Mouse (Mus musculus): ENCODE data around the gene Cd36.

DNA sequence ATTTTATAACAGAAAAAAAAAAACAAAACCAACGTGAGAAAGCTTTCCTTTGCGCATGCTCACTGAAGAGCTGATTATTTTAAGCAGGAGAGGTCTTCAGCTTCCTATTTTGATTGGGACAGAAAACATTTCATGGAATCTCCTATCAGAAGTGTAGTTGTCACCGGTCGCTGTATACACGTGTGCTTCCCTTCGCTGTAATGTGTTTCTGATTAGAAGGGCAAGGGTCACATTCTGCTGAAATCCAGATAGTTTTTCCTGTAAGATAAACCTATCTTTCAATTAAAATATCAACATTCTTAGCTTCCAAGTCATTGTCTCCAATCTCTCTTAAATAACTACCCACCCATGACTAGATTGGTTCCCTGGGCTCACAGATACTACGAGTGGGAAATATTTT lies 16.2 kb upstream of the Cd36 start:
- TF ChIP-seq FLI1 (IDR thresholded peaks at IDR 0.05; ENCODE audit: low read length) (no peak), GATA1 (IDR thresholded peaks at IDR 0.05; ENCODE audit: borderline replicate concordance, low read length) (no peak)

Measured in megakaryocyte, embryonic 14.5 days (primary cell).